In genomic region chr10:18453380-18453779, GRCm38 (mm10) we compare ENCODE assay signal across 7 mouse cellular contexts.
DNase-seq lines count a peak whose midpoint lies in the region; ATAC-seq and TF ChIP-seq lines count a peak whose summit lies in the region.

No protein-coding gene starts in this region.

- peak; percentile 93 for TF ChIP-seq EP300 in heart, adult 2 months (IDR thresholded peaks at IDR 0.05; ENCODE audit: insufficient read depth, low read depth, low read length)

- peaks cover 10% of the 10 kb centered on the region for H3K4me1 ChIP-seq in embryonic facial prominence, embryonic 13.5 days
- H3K4me1 ChIP-seq in heart, adult 2 months (ENCODE audit: control insufficient read depth, insufficient read depth, low read length): peaks cover 9% of the 10 kb centered on the region
- H3K4me1 ChIP-seq in limb, embryonic 12.5 days (replicated peaks): peaks cover 11% of the 10 kb centered on the region; the same call in 1 of the 2 replicates
- H3K4me1 ChIP-seq in midbrain, embryonic 16.5 days (ENCODE audit: control insufficient read depth, insufficient read depth, low read length): peaks cover 12% of the 10 kb centered on the region

- H3K27ac ChIP-seq in embryonic facial prominence, embryonic 13.5 days: 0 out of 2 replicates have a peak overlapping the region, but pooled peaks have one; percentile 1
- no peak overlapping the region for H3K27ac ChIP-seq in heart, adult 2 months
- H3K27ac ChIP-seq in limb, embryonic 12.5 days: no peak overlapping the region
- H3K27ac ChIP-seq in midbrain, embryonic 16.5 days (ENCODE audit: low read length): no peak overlapping the region

- no peaks in the 10 kb centered on the region for H3K27me3 ChIP-seq in embryonic facial prominence, embryonic 13.5 days
- no peaks in the 10 kb centered on the region for H3K27me3 ChIP-seq in heart, adult 2 months (ENCODE audit: control insufficient read depth, insufficient read depth, low read length)
- H3K27me3 ChIP-seq in limb, embryonic 12.5 days: no peaks in the 10 kb centered on the region
- H3K27me3 ChIP-seq in midbrain, embryonic 16.5 days (ENCODE audit: control insufficient read depth, insufficient read depth, low read depth, low read length): no peaks in the 10 kb centered on the region

- intact Hi-C loops in heart, adult 2 months (cut with DNase I): loop anchor here (1.0 to 5.0 kb wide), 4 partner anchors 23 to 149 kb away; no protein-coding TSS in a partner anchor

- H3K36me3 ChIP-seq in embryonic facial prominence, embryonic 13.5 days: no peaks in the 10 kb centered on the region
- H3K36me3 ChIP-seq in heart, adult 2 months (ENCODE audit: control insufficient read depth, insufficient read depth, low read length): no peaks in the 10 kb centered on the region; the same call in 1 of the 2 replicates
- H3K36me3 ChIP-seq in limb, embryonic 12.5 days: no peaks in the 10 kb centered on the region
- H3K36me3 ChIP-seq in midbrain, embryonic 16.5 days (ENCODE audit: control insufficient read depth, insufficient read depth, low read length): no peaks in the 10 kb centered on the region

- H3K4me3 ChIP-seq in embryonic facial prominence, embryonic 13.5 days: no peak overlapping the region
- H3K4me3 ChIP-seq in heart, adult 2 months: no peak overlapping the region
- H3K4me3 ChIP-seq in limb, embryonic 12.5 days (replicated peaks): no peak overlapping the region
- no peak overlapping the region for H3K4me3 ChIP-seq in midbrain, embryonic 16.5 days (ENCODE audit: low read depth, low read length)

- TF ChIP-seq POLR2A in heart, adult 2 months (IDR thresholded peaks at IDR 0.05; ENCODE audit: insufficient read depth, low read depth, low read length): no peak

- peaks cover 3% of the 10 kb centered on the region for H3K79me2 ChIP-seq in heart, adult 2 months (replicated peaks; ENCODE audit: control insufficient read depth, insufficient read depth, low read length)

- peak; percentile 86 for DNase-seq in adrenal gland, postnatal 25 days
- DNase-seq in heart, adult 2 months: peak; percentile 83 to 85
- DNase-seq in kidney, adult 8-10 months: peak; percentile 77 to 89
- peak; percentile 23 to 29 for DNase-seq in spleen, postnatal 36 days (ENCODE audit: low spot score in 2 of 2)

- WGBS in embryonic facial prominence, embryonic 13.5 days: 26% methylated on average over 4 of the region's 4 CpGs
- WGBS in heart, adult 2 months: 9% methylated on average over 4 of the region's 4 CpGs
- WGBS in limb, embryonic 12.5 days: 38% methylated on average over 4 of the region's 4 CpGs
- WGBS in midbrain, embryonic 16.5 days: 30% methylated on average over 4 of the region's 4 CpGs

- H3K9ac ChIP-seq in embryonic facial prominence, embryonic 13.5 days: no peak overlapping the region
- no peak overlapping the region for H3K9ac ChIP-seq in heart, adult 2 months (ENCODE audit: low read depth, low read length)
- H3K9ac ChIP-seq in limb, embryonic 12.5 days (replicated peaks): no peak overlapping the region
- H3K9ac ChIP-seq in midbrain, embryonic 16.5 days (ENCODE audit: low read depth, low read length): no peak overlapping the region

- H3K4me2 ChIP-seq in embryonic facial prominence, embryonic 13.5 days: no peak overlapping the region
- no peak overlapping the region for H3K4me2 ChIP-seq in limb, embryonic 12.5 days
- no peak overlapping the region for H3K4me2 ChIP-seq in midbrain, embryonic 16.5 days (ENCODE audit: low read length)

- 0 out of 2 replicates have a peak, but pooled peaks have one; percentile 48 for ATAC-seq in embryonic facial prominence, embryonic 13.5 days (ENCODE audit: insufficient number of reproducible peaks, insufficient read depth, low FRiP score, low TSS enrichment, low read depth)
- ATAC-seq in limb, embryonic 12.5 days (ENCODE audit: insufficient number of reproducible peaks, insufficient read depth, low FRiP score, low TSS enrichment, low read depth): peak; percentile 63; the same call in 1 of the 2 replicates
- peak; percentile 82 for ATAC-seq in midbrain, embryonic 16.5 days

- TF ChIP-seq CTCF in heart, adult 2 months (IDR thresholded peaks at IDR 0.05): no peak

- no peaks in the 10 kb centered on the region for H3K9me3 ChIP-seq in embryonic facial prominence, embryonic 13.5 days
- no peaks in the 10 kb centered on the region for H3K9me3 ChIP-seq in limb, embryonic 12.5 days
- H3K9me3 ChIP-seq in midbrain, embryonic 16.5 days (replicated peaks; ENCODE audit: control insufficient read depth, low read length, poor library complexity, severe bottlenecking): no peaks in the 10 kb centered on the region

Comparison
In these comparisons a context has a peak if more than half of its experiments do, and no peak if none do; other contexts are left out.
1. DNase-seq: peak in every context shown above with its lines; median percentile 86 in adrenal gland, postnatal 25 days; 84 in heart, adult 2 months; 83 in kidney, adult 8-10 months; 26 in spleen, postnatal 36 days.